Comparison of ENCODE assay signal across 10 mouse cellular contexts in genomic region chr1:33875691-33876090, GRCm38 (mm10). TPM values are rescaled to one million over a fixed set of nuclear protein-coding genes. Genes with fewer than 3 reads are reported as not detected.
DNase-seq lines count a peak whose midpoint lies in the region; TF ChIP-seq lines count a peak whose summit lies in the region.
"Had no signal": no experiment of that assay in that cellular context is flagged by ENCODE, and none has a peak within 500 bp of the region (broad histone marks: within the 10 kb centered on the region; RNA-seq: fewer than 3 reads in every experiment).

No protein-coding gene starts in this region.

- peak; percentile 15 to 65 for DNase-seq in adrenal gland, adult (ENCODE audit: inconsistent age in 2 of 2, low spot score in 1 of 2)
- no peak for DNase-seq in adrenal gland, postnatal 4 days (ENCODE audit: low spot score in 2 of 2)
- DNase-seq in layer of hippocampus, adult 2 months (ENCODE audit: low spot score in 2 of 2): peak in 1 of 2 experiments; percentile 16
- DNase-seq in layer of hippocampus, postnatal 14 days (ENCODE audit: low spot score in 2 of 2): no peak
- peak; percentile 16 for DNase-seq in MEL-GATA-1-ER (ENCODE audit: extremely low read depth, low read depth)
- peak; percentile 9 for DNase-seq in embryo, embryonic 11.5 days (ENCODE audit: low read depth, low spot score)
- peak; percentile 66 for DNase-seq in thymus, postnatal 4 days
- DNase-seq in layer of hippocampus, postnatal 36 days: no peak

- no peak overlapping the region for H3K27ac ChIP-seq in layer of hippocampus, adult 2 months
- H3K27ac ChIP-seq: heart, embryonic 15.5 days; macrophage had no signal

- TF ChIP-seq CTCF in layer of hippocampus, adult 2 months (conservative IDR thresholded peaks at IDR 0.05): peak; percentile 69

- H3K4me3 ChIP-seq in layer of hippocampus, adult 2 months: no peak overlapping the region
- H3K4me3 ChIP-seq: heart, embryonic 15.5 days had no signal

RNA-seq across cellular contexts. Expression of gene Bend6, which starts 31.9 kb away (rescaled TPM):
- 1 to 10 TPM; 2.1 to 2.5 TPM for total RNA-seq in adrenal gland, postnatal 4 days (2021)
- total RNA-seq in layer of hippocampus, adult 2 months (2021): 10 to 100 TPM; 71.7 to 72.1 TPM
- 10 to 100 TPM; 77.2 to 91.6 TPM for total RNA-seq in layer of hippocampus, postnatal 14 days (2021)
- 10 to 100 TPM; 69.8 to 71.8 TPM for total RNA-seq in layer of hippocampus, postnatal 36 days (2021)

RNA-seq across cellular contexts. Expression of gene Dst, which starts 32.3 kb away (rescaled TPM):
- 100 to 1,000 TPM; 136 to 151 TPM for total RNA-seq in adrenal gland, postnatal 4 days (2021)
- 100 to 1,000 TPM; 206 to 207 TPM for total RNA-seq in layer of hippocampus, adult 2 months (2021)
- total RNA-seq in layer of hippocampus, postnatal 14 days (2021): 100 to 1,000 TPM; 209 to 234 TPM
- 100 to 1,000 TPM; 200 to 227 TPM for total RNA-seq in layer of hippocampus, postnatal 36 days (2021)

Comparison
In these comparisons a context has a peak if more than half of its experiments do, and no peak if none do; other contexts are left out.
1. DNase-seq: peak in adrenal gland, adult (2 of 2), MEL-GATA-1-ER (single experiment), embryo, embryonic 11.5 days (single experiment) and thymus, postnatal 4 days (single experiment); none in adrenal gland, postnatal 4 days (0 of 2), layer of hippocampus, postnatal 14 days (0 of 2) and layer of hippocampus, postnatal 36 days (0 of 2).
2. RNA of gene Bend6, which starts 31.9 kb away (total RNA-seq): 77.2 to 91.6 TPM in layer of hippocampus, postnatal 14 days, 71.7 to 72.1 TPM in layer of hippocampus, adult 2 months and 69.8 to 71.8 TPM in layer of hippocampus, postnatal 36 days; 2.1 to 2.5 TPM in adrenal gland, postnatal 4 days; every median in the first group is over 10 times any median in the second.